Mouse (Mus musculus): Measurements from ENCODE around the gene 1110002E22Rik.

The 1110002E22Rik gene

DNA sequence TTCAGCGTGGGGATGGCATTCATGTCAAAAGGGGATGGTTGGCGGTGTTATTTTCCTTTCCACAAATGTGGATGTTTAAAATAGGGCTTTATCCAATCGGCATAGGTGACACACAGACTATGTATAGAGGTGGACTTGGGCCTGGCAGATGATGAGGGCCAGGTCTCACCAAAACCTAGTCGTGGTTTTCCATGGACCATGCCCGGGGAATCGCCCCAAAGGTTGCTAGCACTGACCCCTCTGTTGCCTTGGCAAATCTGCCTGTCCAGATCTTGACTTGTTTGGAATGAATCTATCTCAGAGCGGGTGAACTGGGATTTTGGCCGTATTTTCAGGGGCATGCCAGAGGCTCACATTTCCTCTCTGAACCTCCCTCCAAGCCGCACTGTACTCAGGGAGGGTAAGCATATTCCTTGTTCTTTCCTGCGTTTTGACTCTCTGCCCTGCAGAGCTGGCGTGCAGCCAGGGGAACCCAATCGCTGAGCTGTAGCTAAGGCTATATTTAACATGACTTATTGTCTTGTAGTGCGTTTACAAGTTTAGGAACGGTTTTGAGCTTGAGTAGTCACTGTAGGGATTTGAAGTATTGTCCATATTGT, 1.0 kb upstream of the 1110002E22Rik start:
- in situ Hi-C loops (cut with MseI, MboI), result no loop called here

DNA sequence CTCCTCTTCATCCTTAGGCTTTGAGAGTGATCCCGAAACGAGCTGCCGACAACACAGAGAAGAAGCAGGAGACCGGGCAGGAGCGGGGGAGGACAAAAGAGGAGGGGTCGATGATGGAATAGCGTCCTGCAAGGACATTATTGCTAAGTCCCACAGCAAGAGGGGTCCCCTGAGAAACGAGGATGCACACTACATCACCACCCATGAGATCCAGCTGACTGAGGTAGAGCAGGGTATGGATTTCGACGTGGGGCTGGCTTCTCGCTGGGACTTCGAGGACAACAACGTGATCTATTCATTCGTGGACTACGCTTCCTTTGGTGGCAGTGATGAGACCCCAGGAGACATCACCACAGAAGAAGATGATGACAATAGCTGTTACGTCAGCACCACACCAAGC, 1.1 kb downstream of the 1110002E22Rik start:
- in situ Hi-C loops (cut with MseI, MboI), result no loop called here

DNA sequence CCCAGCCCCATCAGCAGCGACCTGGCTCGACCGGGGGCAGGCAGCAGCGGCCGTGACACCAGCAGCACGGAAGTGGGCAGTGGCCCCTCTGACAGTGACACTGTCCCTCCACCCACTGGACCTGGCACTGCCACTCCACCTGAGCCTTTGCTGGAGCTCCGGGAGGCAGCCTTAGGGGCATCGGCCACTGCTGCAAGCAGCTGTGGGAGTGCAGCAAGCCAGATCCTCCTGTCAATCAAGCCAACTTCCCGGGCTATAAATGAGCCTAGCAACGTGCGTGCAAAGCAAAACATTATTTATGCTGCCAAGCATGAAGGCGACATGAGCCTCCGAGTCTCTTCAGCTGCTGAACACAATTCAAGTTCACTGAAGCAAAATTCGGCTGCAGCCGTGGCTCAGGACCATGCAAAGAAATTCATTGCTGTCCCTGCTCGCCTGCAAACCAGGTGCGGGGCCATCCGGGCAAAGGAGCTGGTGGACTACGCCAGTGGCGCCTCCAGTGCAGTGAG, 1.6 kb downstream of the 1110002E22Rik start:
- in situ Hi-C loops (cut with MseI, MboI), result no loop called here

DNA sequence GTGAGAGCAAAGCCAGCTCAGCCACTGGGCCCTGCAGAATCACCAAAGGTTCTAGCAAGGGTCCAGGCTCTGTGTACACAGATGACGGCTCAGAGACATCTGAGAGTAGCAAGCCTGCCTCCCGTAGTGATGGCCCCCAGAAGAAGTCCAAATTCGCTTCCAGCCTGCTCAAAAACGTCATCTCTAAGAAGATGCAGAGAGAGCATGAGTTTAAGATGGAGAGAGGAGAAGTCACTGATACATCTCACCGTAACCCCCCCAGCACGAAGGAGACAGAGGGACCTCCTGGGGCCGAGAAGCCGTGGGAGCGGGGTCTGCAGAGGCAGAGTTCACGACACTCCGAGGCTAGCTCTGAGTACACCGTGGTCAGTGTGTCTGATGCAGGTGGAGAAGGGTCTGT, 2.4 kb downstream of the 1110002E22Rik start, which contains the start of gene Gm5105:
Gm5105 (minus strand) TSS at position 101 of the 400 bp plus-strand sequence.
- in situ Hi-C loops (cut with MseI, MboI), result no loop called here

DNA sequence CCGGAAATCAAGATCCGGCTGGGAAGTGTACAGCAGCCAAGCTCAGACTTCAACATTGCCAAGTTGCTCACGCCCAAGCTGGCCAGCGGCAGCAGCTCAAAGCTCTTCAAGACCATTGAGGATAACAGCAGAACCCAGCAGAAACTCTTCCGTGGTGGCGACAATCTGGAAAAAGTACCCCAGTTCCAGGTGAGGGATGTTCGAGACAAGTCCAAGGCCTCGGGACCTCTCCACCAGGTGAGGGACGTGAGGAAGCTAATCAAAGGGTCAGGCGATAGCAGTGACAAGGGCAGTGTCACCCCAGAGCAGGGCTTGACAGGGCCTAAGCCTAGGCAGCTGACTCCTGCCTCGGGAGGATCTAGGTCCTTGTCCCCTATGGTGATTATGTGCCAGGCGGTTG, 3.3 kb downstream of the 1110002E22Rik start:
- in situ Hi-C loops (cut with MseI, MboI), result no loop called here

DNA sequence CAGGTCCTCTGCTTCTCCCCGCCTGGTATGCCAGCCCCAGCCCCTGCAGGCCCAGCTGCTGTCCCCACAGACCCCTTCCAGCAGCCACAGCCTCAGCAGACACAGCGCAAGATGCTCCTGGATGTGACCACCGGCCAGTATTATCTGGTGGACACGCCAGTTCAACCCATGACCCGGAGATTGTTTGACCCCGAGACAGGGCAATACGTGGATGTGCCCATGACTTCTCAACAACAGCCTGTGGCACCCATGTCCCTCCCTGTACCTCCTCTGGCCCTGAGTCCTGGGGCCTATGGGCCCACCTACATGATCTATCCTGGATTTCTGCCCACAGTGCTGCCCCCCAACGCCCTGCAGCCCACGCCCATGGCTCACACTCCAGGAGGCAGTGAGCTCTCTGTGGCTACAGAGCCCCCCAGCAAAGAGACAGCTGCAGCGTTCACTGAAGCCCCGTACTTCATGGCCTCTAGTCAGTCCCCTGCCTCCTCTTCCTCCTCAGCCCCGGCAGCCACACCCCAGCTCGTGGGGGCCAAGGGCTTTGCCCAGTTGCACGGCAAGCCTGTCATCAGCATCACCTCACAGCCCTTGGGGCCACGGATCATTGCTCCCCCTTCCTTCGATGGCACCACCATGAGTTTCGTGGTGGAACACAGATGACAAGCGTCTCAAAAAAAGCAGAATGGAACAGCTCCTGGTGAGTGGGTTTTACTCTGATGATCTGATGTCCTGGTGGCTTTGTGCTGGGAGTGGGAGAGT, 5.1 kb downstream of the 1110002E22Rik start:
- in situ Hi-C loops (cut with MseI, MboI), result no loop called here

DNA sequence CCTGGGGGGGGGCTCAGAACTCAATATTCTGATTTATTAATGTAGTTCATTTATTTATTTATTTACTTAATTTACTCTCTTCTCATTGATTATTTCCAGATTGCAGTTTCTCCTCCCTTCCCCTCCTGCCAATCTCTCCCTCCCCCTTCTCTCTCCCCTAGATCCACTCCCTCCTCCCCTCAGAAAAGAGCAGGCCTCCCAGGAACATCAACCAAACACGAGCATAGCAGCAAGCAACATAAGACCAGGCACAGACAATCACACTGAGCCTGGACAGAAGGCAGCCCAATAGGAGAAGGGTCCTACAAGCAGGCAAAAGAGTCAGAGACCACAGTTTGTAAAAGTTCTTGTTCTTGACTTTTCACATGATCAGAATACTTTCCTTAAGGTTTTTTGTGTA, 6.2 kb downstream of the 1110002E22Rik start:
- in situ Hi-C loops (cut with MseI, MboI), result no loop called here

DNA sequence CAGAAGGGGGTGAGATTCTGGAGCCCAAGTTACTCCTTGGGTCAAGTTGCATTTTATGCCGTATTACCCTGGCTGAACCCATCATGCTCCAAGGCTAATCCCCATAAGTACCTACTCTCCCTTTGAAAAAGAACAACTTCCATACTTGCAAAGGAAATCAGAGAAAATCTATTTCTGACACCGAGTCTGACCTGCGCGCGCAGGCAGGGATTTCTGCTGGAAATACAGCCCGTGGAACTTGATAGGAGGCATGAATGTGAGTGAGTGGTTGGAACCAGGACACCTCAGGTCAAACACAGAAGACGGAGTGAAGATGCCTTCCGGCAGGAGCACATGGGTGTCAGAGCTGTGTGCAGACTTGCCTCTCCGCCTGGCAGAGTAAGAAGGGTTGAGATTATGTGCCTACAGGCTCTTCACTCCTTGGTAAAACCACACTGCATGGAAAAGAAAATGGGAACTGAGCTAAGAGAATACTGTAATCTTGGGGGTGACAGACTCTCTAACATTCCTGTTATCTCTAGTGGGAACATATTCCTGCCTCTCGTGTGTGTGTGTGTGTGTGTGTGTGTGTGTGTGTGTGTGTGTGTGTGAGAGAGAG, 6.7 kb downstream of the 1110002E22Rik start:
- in situ Hi-C loops (cut with MseI, MboI), result no loop called here

DNA sequence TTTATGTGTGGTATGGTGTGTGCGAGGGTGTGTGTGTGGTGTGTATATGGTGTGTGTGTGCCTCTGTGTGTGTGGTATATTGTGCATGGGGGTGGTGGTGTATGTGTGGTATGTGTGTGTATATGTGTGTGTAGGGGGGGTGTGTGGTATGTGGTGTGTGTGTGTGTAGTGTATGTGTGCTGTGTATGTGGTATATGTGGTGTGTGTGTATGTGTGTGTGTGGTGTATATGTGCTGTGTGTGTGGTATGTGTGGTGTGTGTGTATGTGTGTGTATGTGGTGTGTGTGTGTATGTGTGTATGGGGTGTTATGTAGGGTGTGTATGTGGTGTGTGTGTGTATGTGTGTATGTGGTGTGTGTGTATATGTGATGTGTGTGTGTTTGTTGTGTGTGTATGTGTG, 9.4 kb downstream of the 1110002E22Rik start:
- in situ Hi-C loops (cut with MseI, MboI), result no loop called here

DNA sequence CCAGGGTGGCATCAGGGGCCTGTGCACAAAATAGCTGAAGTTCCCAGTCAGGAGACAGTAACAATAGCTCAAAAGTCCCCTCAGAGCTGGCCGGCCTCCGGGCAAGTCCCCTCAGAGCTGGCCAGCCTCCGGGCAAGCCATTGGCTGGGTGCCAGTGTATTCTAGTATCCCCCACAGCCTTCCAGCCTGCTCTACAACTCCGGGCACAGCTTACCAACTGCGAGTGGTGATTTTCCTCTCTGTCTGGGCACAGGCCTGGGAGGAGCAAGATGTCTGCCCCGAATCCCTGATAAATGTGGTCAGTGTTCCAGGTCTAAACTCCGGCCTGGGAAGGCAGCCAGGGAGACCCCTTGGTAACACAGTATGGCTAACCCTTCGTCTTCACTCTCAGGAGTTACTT, 10.4 kb downstream of the 1110002E22Rik start:
- in situ Hi-C loops (cut with MseI, MboI), result no loop called here

DNA sequence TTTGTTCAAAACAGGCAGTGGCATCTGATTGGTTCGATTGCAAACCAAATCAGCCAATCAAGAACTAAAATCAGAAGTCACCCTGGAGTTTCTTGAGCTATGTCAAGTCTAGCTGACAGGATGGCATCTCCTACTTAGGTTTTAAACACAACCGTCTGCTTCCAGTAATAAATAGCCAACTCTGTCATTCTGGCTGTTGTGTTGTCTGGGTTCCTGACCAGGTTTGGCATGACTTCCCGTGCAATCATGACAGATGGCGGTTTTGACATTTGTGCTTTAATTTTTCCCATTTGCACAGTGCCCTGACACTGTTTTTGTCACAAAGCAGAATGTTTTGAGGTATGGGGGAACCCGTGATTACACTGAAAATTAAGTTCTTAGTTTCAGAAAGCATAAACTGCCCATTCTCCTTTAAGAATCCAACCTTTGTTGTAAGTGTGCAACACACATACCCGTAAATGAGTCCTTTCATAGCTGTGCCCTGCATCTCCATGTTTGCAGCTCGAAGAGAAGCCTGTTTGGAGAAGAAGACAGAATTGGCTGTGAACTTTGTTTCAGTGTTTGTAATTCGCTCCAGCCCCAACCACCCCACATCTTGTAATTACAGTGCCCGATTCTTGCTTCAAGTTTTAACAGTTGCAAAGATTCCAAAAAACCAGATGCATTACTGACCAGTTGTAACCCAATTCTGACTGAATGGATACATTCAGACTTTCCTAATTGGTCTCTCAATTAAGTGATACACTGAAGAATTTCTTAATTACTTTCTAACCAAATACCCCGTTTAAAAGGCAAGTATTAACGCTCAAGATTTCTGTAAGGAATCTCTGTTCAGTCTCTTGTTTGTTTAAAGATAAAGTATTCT, 12.9 kb downstream of the 1110002E22Rik start:
- in situ Hi-C loops (cut with MseI, MboI), result no loop called here

DNA sequence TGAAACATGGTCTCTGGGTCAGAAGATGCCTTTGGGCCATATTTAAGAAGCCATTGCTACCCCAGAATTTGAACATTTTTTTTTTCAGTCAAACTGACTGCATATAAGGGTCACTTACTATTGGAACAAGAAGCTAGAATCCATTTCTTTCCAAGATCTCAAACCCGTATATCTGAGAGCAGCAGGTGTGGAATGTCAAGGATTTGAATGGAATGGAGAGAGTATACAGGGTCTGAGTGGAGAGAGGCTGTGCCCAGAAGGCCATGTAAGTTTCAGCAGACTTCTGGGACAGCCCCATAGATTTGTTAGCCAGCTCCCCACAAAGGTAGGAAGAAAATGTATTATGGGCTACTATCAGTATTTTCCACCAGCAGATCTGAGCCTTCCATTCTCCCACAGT, 13.8 kb downstream of the 1110002E22Rik start:
- in situ Hi-C loops (cut with MseI, MboI), result no loop called here

DNA sequence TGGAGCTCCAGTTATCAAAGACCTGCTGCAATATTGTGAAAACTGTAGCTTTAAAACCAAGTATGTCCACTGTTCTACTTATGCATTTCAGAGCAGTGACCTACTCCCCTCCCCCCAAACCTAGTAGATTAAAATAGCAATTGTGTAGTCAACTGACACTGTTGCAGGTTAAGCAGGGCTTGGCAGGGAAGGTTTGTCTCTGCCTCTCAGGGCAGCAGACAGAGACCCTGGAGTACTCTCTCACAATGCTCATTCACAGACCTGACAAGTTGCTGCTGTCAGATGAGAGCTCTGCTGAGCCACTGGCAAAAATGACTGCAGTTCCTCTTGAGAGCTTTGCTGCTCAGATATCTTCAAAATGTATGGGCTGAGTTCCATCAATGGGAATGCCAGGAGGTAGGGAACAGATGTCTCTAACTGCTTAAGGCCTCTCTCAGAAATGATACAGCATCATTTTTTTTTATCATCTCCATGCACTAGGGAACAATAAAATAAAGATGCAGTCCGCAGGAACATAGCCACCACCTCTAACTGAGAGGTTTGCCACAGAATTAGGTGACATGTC, 18.3 kb downstream of the 1110002E22Rik start:
- in situ Hi-C loops (cut with MseI, MboI), result no loop called here

DNA sequence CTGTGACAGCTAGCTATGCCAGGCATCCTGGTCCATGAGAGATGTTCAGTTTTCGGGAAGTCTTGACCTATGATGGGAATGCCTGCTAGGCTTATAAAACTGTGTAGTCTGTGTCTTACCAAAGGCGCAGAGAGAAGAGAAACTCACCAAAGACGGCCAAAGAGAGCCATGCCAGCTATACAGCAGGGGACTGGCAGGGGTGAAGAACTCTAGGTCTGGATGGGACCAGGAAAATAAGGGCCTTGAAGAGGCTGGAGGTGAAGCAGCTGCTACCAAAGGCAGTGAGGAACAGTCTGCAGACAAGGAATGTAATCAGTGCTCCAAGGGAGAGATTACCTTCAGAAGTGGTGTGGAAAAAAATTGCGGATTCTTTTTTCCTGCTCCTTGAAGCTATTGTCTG, 19.0 kb downstream of the 1110002E22Rik start:
- in situ Hi-C loops (cut with MseI, MboI), result no loop called here

DNA sequence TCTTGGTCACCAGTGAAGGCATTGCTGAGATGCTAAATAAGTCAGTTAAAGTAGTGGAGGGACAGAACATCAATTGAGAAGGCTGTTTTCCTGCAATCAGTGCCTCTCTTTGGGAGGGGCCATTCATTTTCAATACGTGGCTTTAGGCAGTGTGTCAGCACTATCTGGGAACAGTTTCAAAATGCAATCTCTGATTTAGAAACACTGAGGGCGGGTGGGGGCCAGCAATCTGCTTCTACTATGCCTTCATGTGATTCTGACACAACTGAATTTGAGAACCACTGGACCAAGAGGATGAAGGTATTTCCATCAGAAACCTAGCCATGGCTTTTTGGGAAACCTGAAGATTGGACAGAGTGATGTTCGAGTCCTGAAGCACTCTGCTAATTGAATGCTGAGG, 30.4 kb downstream of the 1110002E22Rik start:
- in situ Hi-C loops (cut with MseI, MboI), result no loop called here

DNA sequence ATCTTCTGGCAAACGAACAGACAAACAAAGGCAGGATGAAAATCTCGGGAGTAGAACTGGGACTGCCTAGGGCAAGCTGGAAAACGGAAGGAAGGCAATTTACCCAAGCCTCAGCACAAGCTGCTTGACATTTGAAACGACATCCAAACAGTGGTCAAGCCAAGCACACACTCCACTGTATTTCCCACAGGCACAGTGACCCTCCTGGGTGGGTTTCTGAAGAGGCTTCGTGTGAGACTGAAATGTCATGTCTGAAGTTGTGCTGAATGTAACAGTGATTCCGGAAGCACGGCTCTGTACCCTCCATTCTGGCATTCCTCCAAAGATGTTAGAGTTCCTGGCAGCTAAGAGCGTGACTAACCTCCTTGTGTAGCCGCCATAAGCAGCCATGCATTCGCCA, 30.9 kb downstream of the 1110002E22Rik start:
- in situ Hi-C loops (cut with MseI, MboI), result no loop called here

DNA sequence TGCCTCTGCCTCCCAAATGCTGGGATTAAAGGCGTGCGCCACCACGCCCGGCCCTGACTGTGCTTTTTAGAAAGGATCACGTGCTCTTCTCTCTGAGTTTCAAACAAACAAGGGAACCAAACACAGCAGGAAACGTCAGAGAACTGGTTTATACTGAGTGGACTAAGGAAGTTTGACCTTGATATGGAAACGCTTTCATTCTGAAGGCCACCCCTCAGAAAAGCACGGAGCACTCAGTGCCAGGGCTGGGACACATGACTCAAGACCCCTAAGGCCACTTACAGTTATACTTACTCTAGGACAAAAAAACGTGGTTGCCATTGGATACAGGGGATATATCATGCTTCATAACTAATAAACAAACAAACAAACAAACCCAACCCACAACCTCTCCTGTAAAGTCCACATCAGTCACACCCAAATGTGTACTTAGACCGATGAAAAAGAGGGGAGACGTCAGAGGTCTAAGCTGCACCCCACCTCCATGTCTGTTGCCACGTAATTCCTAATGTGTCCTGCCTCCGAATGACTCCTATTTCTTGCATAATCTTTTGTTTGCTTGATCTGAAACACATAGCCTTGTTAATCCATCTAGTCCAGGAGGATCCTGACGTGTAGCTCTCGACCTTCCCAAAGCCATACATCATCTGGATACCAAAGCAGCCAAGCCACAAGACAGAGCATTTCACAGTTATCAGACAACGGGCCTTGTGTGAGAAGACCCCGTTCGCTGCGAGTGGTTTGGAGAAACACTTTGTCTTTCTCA, 31.6 kb downstream of the 1110002E22Rik start:
- in situ Hi-C loops (cut with MseI, MboI), result no loop called here

DNA sequence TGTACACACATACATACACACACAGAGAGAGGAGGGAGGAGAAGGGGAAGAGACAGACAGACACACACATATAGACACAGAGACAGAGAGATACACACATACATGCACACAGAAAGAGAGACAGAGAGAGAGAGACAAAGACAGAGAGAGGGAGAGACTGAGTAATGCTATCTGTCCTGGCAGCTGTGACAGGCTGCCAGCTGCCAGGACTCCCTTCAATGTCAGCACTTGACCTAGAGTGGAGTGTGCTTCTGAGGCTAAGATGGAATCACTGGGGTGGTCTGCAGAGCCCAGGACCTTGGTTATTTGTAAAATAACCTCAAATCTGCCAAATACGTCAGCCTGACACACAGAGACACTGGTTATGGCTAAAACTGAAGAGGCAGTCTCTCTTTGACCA, 32.9 kb downstream of the 1110002E22Rik start:
- in situ Hi-C loops (cut with MseI, MboI), result no loop called here

DNA sequence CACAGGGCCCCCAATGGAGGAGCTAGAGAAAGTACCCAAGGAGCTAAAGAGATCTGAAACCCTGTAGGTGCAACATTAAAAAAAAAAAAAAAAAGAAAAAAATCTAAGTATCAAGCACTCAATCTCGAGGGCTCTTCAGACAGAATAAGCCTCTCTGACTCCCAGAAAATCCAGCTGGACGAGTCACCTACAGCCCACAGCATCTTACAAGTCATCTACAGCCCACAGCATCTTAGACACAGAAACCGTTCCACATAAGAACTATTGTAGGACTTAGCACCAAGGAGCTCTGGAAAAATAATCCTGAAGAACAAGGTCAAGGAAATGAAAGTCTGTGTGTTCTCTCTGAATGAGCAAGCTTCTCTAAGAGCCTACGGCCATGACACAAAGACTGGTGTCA, 37.1 kb downstream of the 1110002E22Rik start:
- in situ Hi-C loops (cut with MseI, MboI), result no loop called here

DNA sequence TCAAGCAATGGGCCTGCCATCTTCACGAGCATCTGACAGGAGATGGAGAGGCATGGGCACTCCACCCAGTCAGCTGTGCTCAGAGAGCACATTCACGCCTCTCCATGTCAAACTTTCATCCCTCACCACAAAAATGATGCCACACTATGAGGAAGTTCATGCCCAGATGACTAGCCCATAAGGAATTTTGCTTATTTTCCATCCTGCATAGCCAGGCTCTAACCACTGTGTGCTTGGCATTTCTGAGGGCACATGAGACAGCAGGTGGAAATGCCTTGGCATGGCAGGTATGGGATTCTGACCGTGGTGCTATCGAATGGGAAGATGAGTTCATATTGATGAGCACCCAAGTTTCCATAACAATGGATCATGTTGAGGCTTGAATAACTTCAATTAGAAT, 38.8 kb downstream of the 1110002E22Rik start:
- in situ Hi-C loops (cut with MseI, MboI), result no loop called here

DNA sequence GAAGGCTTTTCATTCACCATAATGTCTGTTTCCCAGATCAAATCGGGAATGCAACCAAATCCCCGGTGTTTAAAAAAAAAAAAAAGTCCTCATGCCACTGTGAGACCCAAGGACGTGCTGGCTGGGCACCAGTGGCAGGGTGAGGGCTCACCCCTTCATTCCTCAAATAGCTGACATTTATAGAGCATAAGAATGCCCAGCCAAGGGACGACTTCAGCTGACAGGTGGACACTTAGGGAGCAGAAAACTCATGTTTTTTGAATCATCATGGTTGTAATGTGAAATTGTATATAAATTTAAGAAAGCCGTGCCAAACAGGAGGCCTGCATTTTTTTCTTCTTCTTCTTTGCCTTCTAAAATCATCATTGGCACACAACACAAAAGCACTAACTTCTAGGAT, 40.2 kb downstream of the 1110002E22Rik start:
- in situ Hi-C loops (cut with MseI, MboI), result no loop called here
